Mouse (Mus musculus) kidney, embryonic 15.5 days (tissue): ENCODE measurements around the gene H2-Eb1. TPM values are rescaled to one million over a fixed set of nuclear protein-coding genes. Genes with fewer than 3 reads are reported as not detected.
A peak's percentile ranks its signal among the peaks of the same experiment; 100 is the strongest.

Source experiments
- ATAC-seq: fragments of 200-750 bp; cut with Nextera tagmentation; replicated peaks from 2 replicates; pipeline ENCODE4 v1.8.0; 2017; ENCODE audit warnings: moderate TSS enrichment; ENCODE audit not compliant: low FRiP score
- H3K27ac ChIP-seq: fragments of 300-500 bp; sonication (generic); 2 replicates; pipeline ENCODE4 v1.5.1; 2015; ENCODE audit warnings: mild to moderate bottlenecking, inconsistent platforms
- H3K27me3 ChIP-seq: fragments of 300-500 bp; sonication (generic); 2 replicates; pipeline ENCODE4 v1.6.1; 2015; ENCODE audit warnings: inconsistent platforms
- H3K36me3 ChIP-seq: fragments of 300-500 bp; sonication (generic); 2 replicates; pipeline ENCODE4 v1.6.1; 2015; ENCODE audit warnings: inconsistent platforms
- H3K4me1 ChIP-seq: fragments of 300-500 bp; sonication (generic); 2 replicates; pipeline ENCODE4 v1.6.1; 2015; ENCODE audit warnings: inconsistent platforms
- H3K4me2 ChIP-seq: fragments of 300-500 bp; sonication (generic); 2 replicates; pipeline ENCODE4 v1.6.1; 2015; ENCODE audit warnings: moderate library complexity, mild to moderate bottlenecking, inconsistent platforms
- H3K4me3 ChIP-seq: fragments of 300-500 bp; sonication (generic); replicated peaks from 2 replicates; pipeline ENCODE4 v1.5.1; 2015; ENCODE audit warnings: mild to moderate bottlenecking, inconsistent platforms
- H3K9ac ChIP-seq: fragments of 300-500 bp; sonication (generic); 2 replicates; pipeline ENCODE4 v1.6.1; 2015; ENCODE audit warnings: mild to moderate bottlenecking, inconsistent platforms
- H3K9me3 ChIP-seq: fragments of 300-500 bp; sonication (generic); replicated peaks from 2 replicates; pipeline ENCODE4 v1.6.1; 2016; ENCODE audit warnings: inconsistent platforms
- WGBS: fragments of 180-500 bp; shearing (Covaris S2); methylation state at CpG from one replicate; pipeline ENCODE4 v1.1.7; 2015; ENCODE audit warnings: mixed read lengths; 5-methylcytosine and 5-hydroxymethylcytosine counted together
- polyA plus RNA-seq: library from polyadenylated mRNA; unstranded; fragments of >200 nt; fragmentation: Nextera tagmentation; extraction: Ambion mirVana; gene quantifications from 2 replicates; pipeline ENCODE4 v1.2.1, GENCODE M21; 2015

Gene H2-Eb1
- polyA plus RNA-seq = 6.2 and 6.9 TPM in 2 replicates

DNA sequence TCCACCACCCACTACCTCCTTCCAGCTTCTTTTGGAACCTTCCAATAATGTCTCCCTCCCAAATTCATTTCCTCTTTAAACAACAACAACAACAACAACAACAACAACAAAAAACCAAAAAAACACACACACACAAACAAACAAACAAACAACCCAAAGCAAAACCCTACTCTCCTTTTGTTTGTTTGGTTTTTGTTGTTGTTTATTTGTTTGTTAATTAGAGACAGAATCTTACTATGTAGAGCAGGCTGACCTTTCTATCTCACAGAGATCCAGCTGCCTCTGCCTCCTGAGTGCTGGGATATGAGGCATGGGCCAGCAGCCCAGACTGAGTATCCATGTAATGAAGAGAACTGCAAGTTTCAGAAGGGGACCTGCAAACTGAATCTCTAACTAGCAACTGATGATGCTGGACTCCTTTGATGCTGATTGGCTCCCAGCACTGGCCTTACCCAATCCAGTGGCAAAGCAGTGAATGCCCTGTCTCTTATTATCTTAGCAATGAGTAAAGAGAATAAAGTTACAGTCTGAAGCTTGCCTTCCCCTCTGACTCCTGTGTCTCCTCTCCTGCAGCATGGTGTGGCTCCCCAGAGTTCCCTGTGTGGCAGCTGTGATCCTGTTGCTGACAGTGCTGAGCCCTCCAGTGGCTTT, at the start of gene H2-Eb1:
H2-Eb1 (plus strand) TSS at position 488 of the 651 bp plus-strand sequence.
- Histone ChIP-seq H3K9ac (no peak within 1 kb of the TSS), H3K4me3 (no peak within 1 kb of the TSS), H3K9me3 (no peaks in the 10 kb centered on the region), H3K27me3 (no peaks in the 10 kb centered on the region), H3K27ac (no peak within 1 kb of the TSS), H3K4me1 (peaks cover 7% of the 10 kb centered on the region; the same call in 1 of the 2 replicates), H3K36me3 (no peaks in the 10 kb centered on the region), H3K4me2 (no peak within 1 kb of the TSS)
- ATAC-seq = peak; percentile 86

DNA sequence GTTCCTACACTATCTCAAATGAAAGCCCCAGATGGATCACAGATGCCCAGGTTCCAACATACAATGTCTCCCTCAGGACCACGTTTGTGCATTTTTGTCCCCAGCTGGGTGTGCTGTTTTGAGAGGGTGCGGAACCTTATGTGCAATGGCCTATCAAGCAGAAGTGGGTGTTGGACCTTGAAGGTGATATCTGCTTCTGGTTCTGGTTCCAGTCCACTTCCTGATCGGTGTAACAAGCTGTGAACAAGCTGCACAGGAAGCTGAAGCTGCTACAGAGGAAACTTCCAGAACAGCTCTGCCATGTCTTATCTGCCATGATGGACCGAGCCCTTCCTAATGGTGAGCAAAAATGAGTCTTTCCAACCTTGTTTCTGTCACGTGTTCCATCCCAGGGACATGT, 49.2 kb upstream of the H2-Eb1 start:
- peaks cover 11% of the 10 kb centered on the region for H3K27me3 ChIP-seq
- H3K9ac ChIP-seq = no peak overlapping the region
- ATAC-seq = no peak
- 0 out of 2 replicates have a peak, but pooled peaks cover 2% of the 10 kb centered on the region for H3K4me1 ChIP-seq
- no peak overlapping the region for H3K27ac ChIP-seq
- no peaks in the 10 kb centered on the region for H3K9me3 ChIP-seq
- WGBS = 79% methylated on average over 5 of the region's 5 CpGs
- H3K36me3 ChIP-seq = no peaks in the 10 kb centered on the region
- H3K4me3 ChIP-seq = no peak overlapping the region
- H3K4me2 ChIP-seq = no peak overlapping the region

- 71% methylated on average over 11 of the region's 11 CpGs for WGBS
- H3K36me3 ChIP-seq = no peaks in the 10 kb centered on the region
Observed at GRCm38 (mm10) chr17:34257594-34258375, 47.9 kb upstream of the H2-Eb1 start, which contains the start of gene H2-Ab1. TSS of gene H2-Ab1 (plus strand) at chr17:34257689.

DNA sequence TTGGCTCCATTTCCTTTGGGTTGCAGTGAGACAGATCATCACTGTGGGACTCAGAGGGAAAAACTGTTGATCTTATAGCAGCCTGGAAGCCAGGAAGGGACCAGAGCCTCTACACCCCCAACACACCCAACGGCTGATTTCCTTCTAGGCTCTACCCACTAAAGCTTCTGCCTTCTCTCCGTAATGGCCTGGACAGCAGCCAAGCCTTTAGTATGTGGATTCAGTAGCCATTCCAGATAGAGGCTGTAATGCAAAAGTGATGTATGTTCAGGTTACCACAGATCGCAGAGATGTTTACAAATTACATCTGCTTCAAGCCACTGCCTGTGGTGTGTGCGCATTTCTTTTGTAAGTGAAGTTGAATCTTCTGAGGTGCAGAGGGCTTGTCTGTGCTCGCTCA, 45.1 kb upstream of the H2-Eb1 start:
- Histone ChIP-seq H3K27me3 (peaks cover 42% of the 10 kb centered on the region), H3K27ac (no peak overlapping the region), H3K36me3 (no peaks in the 10 kb centered on the region), H3K4me2 (no peak overlapping the region), H3K4me3 (no peak overlapping the region), H3K4me1 (peaks cover 28% of the 10 kb centered on the region), H3K9me3 (no peaks in the 10 kb centered on the region), H3K9ac (no peak overlapping the region)
- WGBS = 66% methylated on average over 5 of the region's 5 CpGs
- ATAC-seq = no peak

More at GRCm38 (mm10) chr17:34257594-34258375, 47.9 kb upstream of the H2-Eb1 start, which contains the start of gene H2-Ab1:
- Histone ChIP-seq H3K9ac (no peak within 1 kb of the TSS), H3K9me3 (no peaks in the 10 kb centered on the region), H3K27me3 (peaks cover 21% of the 10 kb centered on the region), H3K4me2 (no peak within 1 kb of the TSS), H3K4me1 (0 out of 2 replicates have a peak, but pooled peaks cover 5% of the 10 kb centered on the region), H3K4me3 (no peak within 1 kb of the TSS), H3K27ac (no peak within 1 kb of the TSS)
- ATAC-seq = no peak

GRCm38 (mm10) chr17:34261502-34261901, 44.2 kb upstream of the H2-Eb1 start:
- peak; percentile 24; the same call in 1 of the 2 replicates for ATAC-seq
- Histone ChIP-seq H3K4me1 (peaks cover 28% of the 10 kb centered on the region), H3K4me2 (no peak overlapping the region), H3K27me3 (peaks cover 43% of the 10 kb centered on the region), H3K9me3 (no peaks in the 10 kb centered on the region), H3K27ac (no peak overlapping the region), H3K36me3 (no peaks in the 10 kb centered on the region), H3K4me3 (no peak overlapping the region), H3K9ac (no peak overlapping the region)
- WGBS = 22% methylated on average over 4 of the region's 4 CpGs

GRCm38 (mm10) chr17:34263068-34263467, 42.6 kb upstream of the H2-Eb1 start:
- no peaks in the 10 kb centered on the region for H3K36me3 ChIP-seq
- peak; percentile 84 for ATAC-seq
- H3K9ac ChIP-seq = peak overlapping the region; percentile 31; the same call in 1 of the 2 replicates
- peak overlapping the region; percentile 51 for H3K4me3 ChIP-seq
- peak overlapping the region; percentile 83 for H3K4me2 ChIP-seq
- WGBS = 0% methylated on average over 8 of the region's 8 CpGs
- H3K27me3 ChIP-seq = peaks cover 52% of the 10 kb centered on the region
- H3K9me3 ChIP-seq = no peaks in the 10 kb centered on the region
- peaks cover 28% of the 10 kb centered on the region for H3K4me1 ChIP-seq
- H3K27ac ChIP-seq = no peak overlapping the region

GRCm38 (mm10) chr17:34263811-34264371, 41.8 kb upstream of the H2-Eb1 start:
- Histone ChIP-seq H3K9me3 (no peaks in the 10 kb centered on the region), H3K4me2 (peak overlapping the region; percentile 83), H3K4me3 (peak overlapping the region; percentile 51), H3K36me3 (no peaks in the 10 kb centered on the region), H3K27me3 (peaks cover 48% of the 10 kb centered on the region), H3K4me1 (peaks cover 28% of the 10 kb centered on the region), H3K9ac (no peak overlapping the region), H3K27ac (no peak overlapping the region)
- 5% methylated on average over 14 of the region's 14 CpGs for WGBS
- ATAC-seq = no peak

DNA sequence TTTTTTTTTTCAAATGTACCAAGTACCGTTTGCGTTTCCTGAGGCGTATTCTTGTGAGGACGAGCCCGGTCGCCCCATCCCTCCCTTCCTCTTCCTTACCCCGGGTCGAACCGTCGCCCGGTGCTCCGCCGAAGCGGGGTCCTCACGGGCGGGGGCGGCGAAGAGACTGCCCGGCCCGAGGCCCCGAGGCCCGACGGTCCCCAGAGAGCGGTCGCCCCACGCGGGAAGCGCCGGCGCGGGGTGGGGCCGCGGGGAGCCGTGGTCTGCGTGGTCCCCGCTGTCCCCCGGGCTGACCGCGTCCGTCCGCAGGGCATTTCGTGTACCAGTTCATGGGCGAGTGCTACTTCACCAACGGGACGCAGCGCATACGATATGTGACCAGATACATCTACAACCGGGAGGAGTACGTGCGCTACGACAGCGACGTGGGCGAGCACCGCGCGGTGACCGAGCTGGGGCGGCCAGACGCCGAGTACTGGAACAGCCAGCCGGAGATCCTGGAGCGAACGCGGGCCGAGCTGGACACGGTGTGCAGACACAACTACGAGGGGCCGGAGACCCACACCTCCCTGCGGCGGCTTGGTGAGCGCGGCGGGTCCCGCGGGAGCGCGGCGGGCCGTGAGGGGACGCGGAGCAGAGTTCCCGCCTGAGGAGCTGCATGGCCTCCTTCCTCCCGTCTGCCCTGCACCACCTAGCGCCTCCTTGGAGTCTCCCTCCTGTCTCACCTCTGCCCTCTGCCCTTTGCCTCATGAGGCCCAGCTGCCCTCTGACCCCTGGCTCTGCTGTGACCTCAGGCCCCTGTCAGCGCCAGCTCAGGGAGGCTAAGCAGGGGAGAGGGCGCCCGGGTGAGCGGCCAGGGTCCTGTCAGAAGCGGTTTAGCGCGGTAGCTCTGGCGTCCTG, 41.0 kb upstream of the H2-Eb1 start:
- ATAC-seq = peak; percentile 38
- Histone ChIP-seq H3K9me3 (no peaks in the 10 kb centered on the region), H3K4me3 (peak overlapping the region; percentile 51), H3K9ac (peak overlapping the region; percentile 41), H3K4me1 (peaks cover 28% of the 10 kb centered on the region), H3K4me2 (peak overlapping the region; percentile 83), H3K27ac (no peak overlapping the region), H3K36me3 (no peaks in the 10 kb centered on the region), H3K27me3 (peaks cover 42% of the 10 kb centered on the region)
- under 1% methylated on average over 92 of the region's 93 CpGs for WGBS

DNA sequence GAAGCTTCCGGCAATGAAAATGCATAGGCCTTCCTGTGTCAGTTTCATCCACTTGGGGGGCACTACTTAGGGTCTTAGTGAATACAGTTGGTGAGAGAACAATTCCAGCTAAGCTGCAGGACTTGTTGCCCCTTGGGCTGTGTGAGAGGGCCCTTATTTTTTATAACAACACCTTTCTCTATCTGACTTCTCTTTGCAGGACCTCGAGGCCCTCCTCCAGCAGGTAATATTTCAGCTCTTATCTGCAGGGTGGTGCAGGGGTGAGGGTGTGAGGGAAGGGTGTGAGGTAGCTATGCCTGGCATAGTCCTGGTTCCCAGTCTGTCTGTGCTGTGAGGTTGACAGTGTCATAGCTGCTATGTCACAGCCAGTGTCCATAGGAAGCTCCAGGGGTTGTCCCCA, 37.4 kb upstream of the H2-Eb1 start:
- Histone ChIP-seq H3K9ac (no peak overlapping the region), H3K36me3 (no peaks in the 10 kb centered on the region), H3K27me3 (peaks cover 27% of the 10 kb centered on the region), H3K9me3 (no peaks in the 10 kb centered on the region), H3K4me2 (no peak overlapping the region), H3K4me1 (peaks cover 21% of the 10 kb centered on the region), H3K4me3 (no peak overlapping the region), H3K27ac (no peak overlapping the region)
- WGBS = 71% methylated on average over 2 of the region's 2 CpGs
- no peak for ATAC-seq

DNA sequence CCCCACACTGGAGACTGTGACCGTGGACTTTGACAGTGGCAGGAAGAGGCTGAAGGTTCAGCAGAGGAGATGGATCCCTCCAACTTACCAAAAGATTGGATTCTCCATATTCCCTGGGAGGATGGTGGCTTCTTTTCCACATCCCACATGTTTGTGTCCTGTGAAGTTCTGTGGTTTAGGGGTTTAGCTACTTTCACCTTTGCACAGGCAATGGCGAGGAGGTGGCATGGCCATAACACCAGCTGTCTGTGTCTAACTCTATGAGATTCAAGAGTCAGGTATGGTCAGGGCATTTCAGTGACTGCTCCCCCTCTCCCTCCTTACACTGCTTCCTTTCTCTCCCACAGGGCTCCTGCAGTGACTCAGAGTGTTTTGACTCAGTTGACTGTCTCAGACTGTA, 36.9 kb upstream of the H2-Eb1 start:
- no peak for ATAC-seq
- H3K9ac ChIP-seq = no peak overlapping the region
- H3K4me2 ChIP-seq = no peak overlapping the region
- WGBS = 87% methylated on average over 2 of the region's 2 CpGs
- no peak overlapping the region for H3K4me3 ChIP-seq
- no peaks in the 10 kb centered on the region for H3K36me3 ChIP-seq
- no peak overlapping the region for H3K27ac ChIP-seq
- peaks cover 22% of the 10 kb centered on the region for H3K27me3 ChIP-seq
- no peaks in the 10 kb centered on the region for H3K9me3 ChIP-seq
- peaks cover 16% of the 10 kb centered on the region for H3K4me1 ChIP-seq

DNA sequence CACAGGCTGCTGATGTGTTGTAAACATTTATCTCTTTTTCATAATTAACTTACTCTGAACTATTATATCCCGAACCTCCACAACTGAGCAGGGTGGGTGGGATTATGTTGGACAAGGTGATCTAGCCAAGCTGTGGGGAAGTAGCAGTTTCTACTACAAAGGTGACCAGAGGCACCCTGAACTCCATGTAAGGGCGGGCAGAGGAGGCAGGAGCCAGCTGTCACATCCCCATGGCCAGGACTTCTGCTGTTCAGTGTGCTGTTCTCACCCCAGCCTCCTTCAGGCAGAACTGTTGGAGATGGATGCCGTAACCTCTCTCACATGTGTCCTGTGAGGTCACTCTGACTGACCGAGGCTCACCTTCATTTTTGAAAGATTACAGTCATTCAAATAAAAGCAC, 35.9 kb upstream of the H2-Eb1 start:
- no peak overlapping the region for H3K4me2 ChIP-seq
- no peak overlapping the region for H3K27ac ChIP-seq
- ATAC-seq = no peak
- H3K27me3 ChIP-seq = peaks cover 17% of the 10 kb centered on the region; the same call in 1 of the 2 replicates
- no peaks in the 10 kb centered on the region for H3K36me3 ChIP-seq
- WGBS = 75% methylated on average over 4 of the region's 4 CpGs
- H3K9ac ChIP-seq = no peak overlapping the region
- no peak overlapping the region for H3K4me3 ChIP-seq
- H3K9me3 ChIP-seq = no peaks in the 10 kb centered on the region
- H3K4me1 ChIP-seq = peaks cover 7% of the 10 kb centered on the region
